8 mouse cellular contexts compared by ENCODE assay signal in genomic region chr13:119753859-119754634, GRCm38 (mm10). TPM values are rescaled to one million over a fixed set of nuclear protein-coding genes. Genes with fewer than 3 reads are reported as not detected.
A peak's percentile ranks its signal among the peaks of the same experiment; 100 is the strongest.
DNase-seq lines count a peak whose midpoint lies in the region; ATAC-seq and TF ChIP-seq lines count a peak whose summit lies in the region.

No protein-coding gene starts in this region.

- H3K36me3 ChIP-seq in midbrain, embryonic 13.5 days = peaks cover under 1% of the 10 kb centered on the region; the same call in 1 of the 2 replicates

- H3K27me3 ChIP-seq in midbrain, embryonic 13.5 days = no peaks in the 10 kb centered on the region

- peaks cover 23% of the 10 kb centered on the region for H3K4me1 ChIP-seq in midbrain, embryonic 13.5 days (replicated peaks)

- intact Hi-C loops in left cerebral cortex, postnatal 36 days (cut with DNase I) = loop anchor here (2.0 kb wide), 2 partner anchors 27 to 37 kb away; partner anchors contain the start of gene Zfp131

- no peak for TF ChIP-seq POLR2A in brain, embryonic 14.5 days (IDR thresholded peaks at IDR 0.05; ENCODE audit: borderline replicate concordance, extremely low read depth, insufficient read depth, insufficient read length, poor library complexity, severe bottlenecking)

- H3K27ac ChIP-seq in midbrain, embryonic 13.5 days = no peak overlapping the region

- peak overlapping the region; percentile 96; the same call in 1 of the 2 replicates for H3K4me2 ChIP-seq in midbrain, embryonic 13.5 days (replicated peaks)

- DNase-seq in left cerebral cortex, adult 11 months (ENCODE audit: low spot score) = peak; percentile 33
- no peak for DNase-seq in left cerebral cortex, postnatal 36 days (ENCODE audit: low spot score in 2 of 2)
- DNase-seq in brain, embryonic 14.5 days (ENCODE audit: low read depth) = peak; percentile 88
- DNase-seq in frontal cortex, postnatal 10 days (ENCODE audit: low spot score in 2 of 2) = peak; percentile 38 to 54
- DNase-seq in urinary bladder, postnatal 4 days (ENCODE audit: low spot score in 2 of 2) = no peak
- no peak for DNase-seq in spleen, adult 18-20 months
- no peak for DNase-seq in right cerebral cortex, postnatal 14 days

- ATAC-seq in midbrain, embryonic 13.5 days = peak; percentile 21; the same call in 1 of the 2 replicates

- H3K4me3 ChIP-seq in midbrain, embryonic 13.5 days (replicated peaks) = no peak overlapping the region; the same call in 1 of the 2 replicates

- H3K9ac ChIP-seq in midbrain, embryonic 13.5 days (replicated peaks) = no peak overlapping the region

- no peaks in the 10 kb centered on the region for H3K9me3 ChIP-seq in midbrain, embryonic 13.5 days

- WGBS in midbrain, embryonic 13.5 days = 35% methylated on average over 9 of the region's 9 CpGs

- no peak for TF ChIP-seq CTCF in brain, embryonic 14.5 days (IDR thresholded peaks at IDR 0.05; ENCODE audit: borderline replicate concordance, extremely low read depth, insufficient read depth, insufficient read length)

RNA-seq across cellular contexts. Expression of gene Nim1k, which starts 1.6 kb away (rescaled TPM):
- 10 to 100 TPM; 13.9 to 16.2 TPM for total RNA-seq in left cerebral cortex, postnatal 36 days (2021)
- 1.1 and 1.8 TPM in 2 replicates for polyA plus RNA-seq in brain, embryonic 14.5 days (2012; rRNA removed)
- polyA plus RNA-seq in midbrain, embryonic 13.5 days (2015; fragmentation: Nextera tagmentation; extraction: Ambion mirVana) = 2.9 and 3.1 TPM in 2 replicates

RNA-seq across cellular contexts. Expression of gene Zfp131, which starts 36.6 kb away (rescaled TPM):
- total RNA-seq in left cerebral cortex, postnatal 36 days (2021) = 10 to 100 TPM; 47.3 to 48.5 TPM
- 27.2 and 33.4 TPM in 2 replicates for polyA plus RNA-seq in brain, embryonic 14.5 days (2012; rRNA removed)
- 42.8 and 43.8 TPM in 2 replicates for polyA plus RNA-seq in midbrain, embryonic 13.5 days (2015; fragmentation: Nextera tagmentation; extraction: Ambion mirVana)

Comparison
In these comparisons a context has a peak if more than half of its experiments do, and no peak if none do; other contexts are left out.
1. DNase-seq: peak in left cerebral cortex, adult 11 months (single experiment), brain, embryonic 14.5 days (single experiment) and frontal cortex, postnatal 10 days (2 of 2); none in left cerebral cortex, postnatal 36 days (0 of 2), urinary bladder, postnatal 4 days (0 of 2), spleen, adult 18-20 months (0 of 2) and right cerebral cortex, postnatal 14 days (single experiment).